Mouse (Mus musculus) embryonic facial prominence, embryonic 15.5 days (tissue): ENCODE data around the gene Tshr. TPM values are rescaled to one million over a fixed set of nuclear protein-coding genes. Genes with fewer than 3 reads are reported as not detected.

Experiments used
- ATAC-seq: fragments of 200-750 bp; cut with Nextera tagmentation; 2 replicates; pipeline ENCODE4 v1.8.0; 2017; ENCODE audit warnings: low read depth, moderate TSS enrichment; ENCODE audit not compliant: insufficient number of reproducible peaks, low FRiP score, low TSS enrichment
- H3K27ac ChIP-seq: fragments of 300-500 bp; sonication (generic); replicated peaks from 2 replicates; pipeline ENCODE4 v1.5.1; 2015; ENCODE audit warnings: mild to moderate bottlenecking, inconsistent platforms
- H3K27me3 ChIP-seq: fragments of 300-500 bp; sonication (generic); 2 replicates; pipeline ENCODE4 v1.6.1; 2015; ENCODE audit warnings: inconsistent platforms
- H3K36me3 ChIP-seq: fragments of 300-500 bp; sonication (generic); 2 replicates; pipeline ENCODE4 v1.6.1; 2015; ENCODE audit warnings: mild to moderate bottlenecking, inconsistent platforms
- H3K4me1 ChIP-seq: fragments of 300-500 bp; sonication (generic); 2 replicates; pipeline ENCODE4 v1.6.1; 2015; ENCODE audit warnings: inconsistent platforms
- H3K4me2 ChIP-seq: fragments of 300-500 bp; sonication (generic); replicated peaks from 2 replicates; pipeline ENCODE4 v1.6.1; 2015; ENCODE audit warnings: mild to moderate bottlenecking, inconsistent platforms
- H3K4me3 ChIP-seq: fragments of 300-500 bp; sonication (generic); replicated peaks from 2 replicates; pipeline ENCODE4 v1.5.1; 2015; ENCODE audit warnings: mild to moderate bottlenecking, inconsistent platforms
- H3K9ac ChIP-seq: fragments of 300-500 bp; sonication (generic); 2 replicates; pipeline ENCODE4 v1.6.1; 2015; ENCODE audit warnings: inconsistent platforms
- H3K9me3 ChIP-seq: fragments of 300-500 bp; sonication (generic); replicated peaks from 2 replicates; pipeline ENCODE4 v1.6.1; 2016; ENCODE audit warnings: inconsistent platforms
- WGBS: fragments of 180-500 bp; shearing (Covaris S2); methylation state at CpG from one replicate; pipeline ENCODE4 v1.1.7; 2015; 5-methylcytosine and 5-hydroxymethylcytosine counted together
- polyA plus RNA-seq: library from polyadenylated mRNA; unstranded; fragments of >200 nt; fragmentation: Nextera tagmentation; extraction: Ambion mirVana; gene quantifications from 2 replicates; pipeline ENCODE4 v1.2.1, GENCODE M21; 2015

Gene Tshr
- polyA plus RNA-seq, 1 experiment from 2014 or later, result 0.75 TPM

DNA sequence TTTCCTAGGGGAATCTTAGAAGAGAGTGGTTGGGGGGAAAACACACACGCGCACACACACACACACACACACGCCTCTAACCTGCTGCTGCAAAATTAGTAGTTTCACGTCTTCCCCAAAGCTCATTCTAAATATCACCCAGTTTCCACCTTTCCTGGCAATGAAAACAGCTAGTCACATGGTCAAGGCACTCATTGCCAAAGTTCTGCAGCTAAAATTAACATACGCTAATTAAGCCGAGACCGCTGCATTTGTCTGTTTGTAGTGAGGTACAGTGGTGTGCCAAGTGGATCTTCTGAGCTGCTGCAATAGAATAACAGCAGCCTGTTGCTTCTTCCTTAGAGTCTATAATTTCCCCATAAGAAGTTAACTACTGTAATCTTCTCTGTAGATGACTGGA, 32.5 kb downstream of the Tshr start:
- no peaks in the 10 kb centered on the region for H3K9me3 ChIP-seq
- no peaks in the 10 kb centered on the region for H3K36me3 ChIP-seq
- no peaks in the 10 kb centered on the region for H3K4me1 ChIP-seq
- 91% methylated on average over 7 of the region's 7 CpGs for WGBS
- no peak for ATAC-seq
- no peak overlapping the region for H3K4me3 ChIP-seq
- H3K4me2 ChIP-seq, result no peak overlapping the region
- H3K27ac ChIP-seq, result no peak overlapping the region
- H3K27me3 ChIP-seq, result peaks cover 3% of the 10 kb centered on the region; the same call in 1 of the 2 replicates
- H3K9ac ChIP-seq, result no peak overlapping the region

- no peaks in the 10 kb centered on the region for H3K9me3 ChIP-seq
- no peaks in the 10 kb centered on the region for H3K4me1 ChIP-seq
- H3K4me3 ChIP-seq, result no peak overlapping the region
- H3K36me3 ChIP-seq, result no peaks in the 10 kb centered on the region
- H3K27me3 ChIP-seq, result no peaks in the 10 kb centered on the region
- no peak overlapping the region for H3K4me2 ChIP-seq
- no peak overlapping the region for H3K27ac ChIP-seq
- 46% methylated on average over 7 of the region's 7 CpGs for WGBS
- no peak overlapping the region for H3K9ac ChIP-seq
- no peak for ATAC-seq
Measured at GRCm38 (mm10) chr12:91418791-91419190, 34.4 kb downstream of the Tshr start.

DNA sequence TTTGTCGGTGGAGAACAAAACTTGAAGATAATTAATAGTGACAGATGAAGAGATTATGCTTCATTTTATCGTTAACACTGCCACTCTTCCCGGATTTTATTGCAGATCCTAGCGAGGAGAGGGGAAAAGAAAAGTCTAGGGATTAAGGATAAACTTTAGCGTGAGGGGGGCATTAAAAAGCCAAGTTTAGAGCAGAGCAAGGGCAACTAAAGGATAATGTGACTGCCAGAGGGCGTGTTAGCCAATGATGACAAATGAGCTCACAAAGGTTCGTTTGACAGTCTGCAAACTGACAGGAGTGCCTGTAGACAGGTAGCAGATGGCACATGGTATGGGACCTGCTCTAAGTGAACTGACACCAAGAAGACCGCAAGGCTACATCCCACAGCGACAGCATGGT, 36.9 kb downstream of the Tshr start:
- Histone ChIP-seq H3K9ac (no peak overlapping the region), H3K4me3 (no peak overlapping the region), H3K27me3 (no peaks in the 10 kb centered on the region), H3K4me1 (no peaks in the 10 kb centered on the region), H3K4me2 (no peak overlapping the region), H3K27ac (no peak overlapping the region), H3K9me3 (no peaks in the 10 kb centered on the region), H3K36me3 (no peaks in the 10 kb centered on the region)
- no peak for ATAC-seq
- WGBS, result 34% methylated on average over 9 of the region's 9 CpGs

DNA sequence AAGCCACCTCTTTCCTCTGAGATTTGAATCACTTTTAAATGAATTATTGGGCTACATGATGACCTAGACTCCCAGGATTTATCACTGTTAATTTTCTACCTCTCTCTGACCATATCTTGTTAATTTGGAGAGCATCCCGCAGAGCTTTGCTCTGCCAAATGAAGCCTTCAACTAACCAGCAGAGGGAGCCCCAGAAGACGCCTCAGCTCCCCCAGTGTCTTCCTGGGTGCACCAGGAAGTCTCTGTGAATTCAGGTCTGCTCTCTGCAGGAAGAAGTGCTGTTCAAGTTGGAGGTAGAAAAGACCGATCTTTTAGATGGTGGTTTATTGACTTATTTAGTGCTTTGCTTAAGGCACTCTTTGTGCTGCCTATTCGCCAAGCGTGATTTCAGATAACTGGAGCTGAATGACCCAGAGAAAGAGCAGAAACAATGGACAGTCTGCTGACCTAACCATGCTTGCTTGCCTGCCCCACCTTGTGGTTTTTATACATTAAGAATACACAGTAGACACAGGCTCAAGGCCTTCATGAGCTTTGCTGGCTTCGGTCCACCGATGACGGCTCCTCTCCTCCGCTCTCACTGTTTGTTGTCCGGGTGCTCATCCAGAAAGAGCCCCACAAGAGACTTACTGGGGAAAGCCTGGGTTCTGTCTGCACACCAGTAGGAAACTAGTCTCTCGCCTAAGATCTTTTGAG, 38.9 kb downstream of the Tshr start:
- Histone ChIP-seq H3K27ac (no peak overlapping the region), H3K27me3 (no peaks in the 10 kb centered on the region), H3K4me2 (no peak overlapping the region), H3K9me3 (no peaks in the 10 kb centered on the region), H3K4me1 (no peaks in the 10 kb centered on the region), H3K36me3 (no peaks in the 10 kb centered on the region), H3K4me3 (no peak overlapping the region), H3K9ac (no peak overlapping the region)
- 75% methylated on average over 11 of the region's 11 CpGs for WGBS
- no peak for ATAC-seq

DNA sequence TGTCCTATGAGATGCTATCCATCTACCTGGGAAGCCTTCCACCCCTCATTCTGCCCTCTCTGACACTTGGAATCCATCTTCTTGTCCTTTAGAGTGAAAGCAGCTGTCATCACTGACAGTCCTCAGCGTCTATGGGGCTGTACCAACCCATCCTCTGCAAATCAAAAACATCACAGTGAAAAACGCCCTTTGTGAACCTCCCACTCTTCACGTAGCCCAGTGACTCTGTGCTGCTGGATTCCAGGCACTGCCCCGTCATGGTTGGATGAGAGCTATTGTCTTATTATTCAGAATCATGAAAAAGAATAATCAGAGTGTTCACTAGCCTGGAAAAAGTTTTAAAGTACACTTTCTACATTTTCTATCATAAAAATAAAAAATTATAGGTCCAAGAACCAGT, 42.1 kb downstream of the Tshr start:
- Histone ChIP-seq H3K9ac (no peak overlapping the region), H3K4me1 (no peaks in the 10 kb centered on the region), H3K9me3 (no peaks in the 10 kb centered on the region), H3K4me2 (no peak overlapping the region), H3K4me3 (no peak overlapping the region), H3K36me3 (no peaks in the 10 kb centered on the region), H3K27ac (no peak overlapping the region), H3K27me3 (no peaks in the 10 kb centered on the region)
- no peak for ATAC-seq
- 28% methylated on average over 4 of the region's 4 CpGs for WGBS

- Histone ChIP-seq H3K4me1 (no peaks in the 10 kb centered on the region), H3K27me3 (no peaks in the 10 kb centered on the region), H3K9ac (no peak overlapping the region), H3K27ac (no peak overlapping the region), H3K4me2 (no peak overlapping the region), H3K9me3 (no peaks in the 10 kb centered on the region), H3K36me3 (no peaks in the 10 kb centered on the region), H3K4me3 (no peak overlapping the region)
- 61% methylated on average over 2 of the region's 2 CpGs for WGBS
- ATAC-seq, result no peak
Measured at GRCm38 (mm10) chr12:91427129-91427528, 42.8 kb downstream of the Tshr start.

- H3K4me1 ChIP-seq, result no peaks in the 10 kb centered on the region
- no peak for ATAC-seq
- H3K27ac ChIP-seq, result no peak overlapping the region
- WGBS, result 87% methylated on average over 13 of the region's 13 CpGs
- H3K4me3 ChIP-seq, result no peak overlapping the region
- H3K36me3 ChIP-seq, result no peaks in the 10 kb centered on the region
- no peaks in the 10 kb centered on the region for H3K9me3 ChIP-seq
- no peak overlapping the region for H3K9ac ChIP-seq
- no peak overlapping the region for H3K4me2 ChIP-seq
- H3K27me3 ChIP-seq, result no peaks in the 10 kb centered on the region
Measured at GRCm38 (mm10) chr12:91482195-91482733, 97.9 kb downstream of the Tshr start.

GRCm38 (mm10) chr12:91486342-91486741, 102.0 kb downstream of the Tshr start:
- Histone ChIP-seq H3K27ac (no peak overlapping the region), H3K9ac (no peak overlapping the region), H3K27me3 (no peaks in the 10 kb centered on the region), H3K9me3 (no peaks in the 10 kb centered on the region), H3K4me2 (no peak overlapping the region), H3K4me1 (no peaks in the 10 kb centered on the region), H3K36me3 (no peaks in the 10 kb centered on the region), H3K4me3 (no peak overlapping the region)
- WGBS, result 90% methylated on average over 4 of the region's 4 CpGs
- no peak for ATAC-seq

GRCm38 (mm10) chr12:91488406-91488805, 104.0 kb downstream of the Tshr start:
- Histone ChIP-seq H3K4me1 (no peaks in the 10 kb centered on the region), H3K9me3 (no peaks in the 10 kb centered on the region), H3K36me3 (no peaks in the 10 kb centered on the region), H3K4me3 (no peak overlapping the region), H3K4me2 (no peak overlapping the region), H3K27me3 (no peaks in the 10 kb centered on the region), H3K9ac (no peak overlapping the region), H3K27ac (no peak overlapping the region)
- ATAC-seq, result no peak
- 27% methylated on average over 3 of the region's 3 CpGs for WGBS

DNA sequence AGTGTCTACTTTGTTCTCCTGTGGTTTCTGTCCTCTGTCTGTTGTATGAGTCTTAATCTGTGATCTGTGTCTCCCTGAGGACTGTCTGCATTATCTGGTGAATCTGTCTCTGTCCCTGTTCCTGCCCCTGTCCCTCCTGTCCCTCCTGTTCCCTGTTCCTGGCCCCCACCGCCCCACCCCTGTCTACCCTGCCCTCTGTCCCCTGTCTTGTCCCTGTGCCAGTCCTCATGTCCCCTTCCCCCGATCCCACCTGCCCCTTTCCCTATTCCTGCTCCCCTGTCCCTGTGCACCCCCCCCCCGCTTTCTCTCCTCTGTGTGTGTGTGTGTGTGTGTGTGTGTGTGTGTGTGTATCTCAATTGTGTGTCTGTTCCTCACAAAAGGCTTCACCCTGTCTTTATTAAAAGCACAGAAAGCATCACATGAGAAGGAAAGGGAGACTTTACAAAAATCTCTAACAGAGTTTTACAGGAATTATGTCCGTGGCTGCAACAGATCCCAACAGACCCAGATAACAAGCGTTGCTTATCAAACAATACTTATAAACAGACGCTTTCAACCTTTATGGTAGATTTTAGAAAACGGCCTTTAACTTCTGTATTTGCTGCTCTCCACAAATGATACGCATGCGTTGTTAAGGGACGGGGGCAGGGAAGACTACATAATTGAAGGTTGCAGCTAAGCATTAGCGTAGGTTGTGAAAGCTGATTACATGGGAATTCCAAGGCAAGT, 111.3 kb downstream of the Tshr start:
- Histone ChIP-seq H3K27ac (no peak overlapping the region), H3K4me1 (0 out of 2 replicates have a peak, but pooled peaks cover 3% of the 10 kb centered on the region), H3K9me3 (no peaks in the 10 kb centered on the region), H3K4me2 (no peak overlapping the region), H3K9ac (no peak overlapping the region), H3K4me3 (no peak overlapping the region), H3K27me3 (no peaks in the 10 kb centered on the region), H3K36me3 (no peaks in the 10 kb centered on the region)
- WGBS, result 46% methylated on average over 10 of the region's 11 CpGs
- ATAC-seq, result no peak

DNA sequence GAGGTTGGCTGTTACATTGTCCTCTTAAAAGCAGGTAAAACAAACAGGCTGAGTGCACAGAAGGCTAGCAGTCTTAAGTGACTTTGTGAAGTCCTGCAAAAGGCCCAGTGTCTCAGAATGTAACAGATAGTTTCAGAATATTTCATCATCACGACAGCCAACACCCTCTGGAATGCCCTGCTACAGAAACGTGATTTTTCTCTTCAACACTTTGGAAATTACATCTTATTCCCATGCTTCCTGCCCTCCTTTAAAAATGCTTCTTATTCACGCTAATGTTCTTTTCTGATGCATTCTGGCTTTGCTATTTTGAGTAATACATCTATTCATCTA, 111.8 kb downstream of the Tshr start:
- Histone ChIP-seq H3K36me3 (no peaks in the 10 kb centered on the region), H3K9ac (no peak overlapping the region), H3K4me3 (no peak overlapping the region), H3K4me2 (no peak overlapping the region), H3K9me3 (no peaks in the 10 kb centered on the region), H3K27ac (no peak overlapping the region), H3K4me1 (0 out of 2 replicates have a peak, but pooled peaks cover 3% of the 10 kb centered on the region), H3K27me3 (no peaks in the 10 kb centered on the region)
- WGBS, result 44% methylated on average over 3 of the region's 3 CpGs
- ATAC-seq, result no peak
